Mouse (Mus musculus): ENCODE data around the gene Rc3h1.
"Not testable (repeated sequence)": the region's sequence is repeated elsewhere in the genome, so short reads cannot be mapped to it uniquely, and the experiment has no call there.

DNA sequence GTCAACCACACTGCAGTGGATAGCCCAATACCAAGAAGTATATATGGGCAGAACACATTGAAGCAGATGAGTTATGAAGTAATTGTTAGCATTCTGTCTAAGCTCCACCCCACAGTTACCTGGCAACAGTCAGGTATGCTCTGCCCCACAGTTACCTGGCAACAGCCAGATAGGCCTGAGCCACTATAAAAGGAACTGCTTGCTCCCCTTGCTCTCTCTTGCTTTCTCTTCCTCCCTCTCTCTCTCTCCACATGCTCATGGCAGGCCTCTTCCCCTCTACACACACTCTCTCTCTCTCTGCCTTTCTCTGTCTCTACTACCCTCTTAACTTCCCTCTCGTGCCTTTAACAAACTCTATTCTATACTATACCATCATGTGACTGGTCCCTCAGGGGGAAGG lies 24.8 kb upstream of the Rc3h1 start:
- TF ChIP-seq CTCF (IDR thresholded peaks at IDR 0.05; ENCODE audit: borderline replicate concordance, extremely low read depth, insufficient read depth, insufficient read length); POLR2A (IDR thresholded peaks at IDR 0.05; ENCODE audit: borderline replicate concordance, extremely low read depth, insufficient read depth, insufficient read length, poor library complexity, severe bottlenecking): not testable (repeated sequence)
